Mouse (Mus musculus) midbrain, embryonic 16.5 days (tissue): ENCODE results near the gene Tcap. TPM values are rescaled to one million over a fixed set of nuclear protein-coding genes. Genes with fewer than 3 reads are reported as not detected.

Experiments used
- ATAC-seq: fragments of 200-750 bp; cut with Nextera tagmentation; 2 replicates; pipeline ENCODE4 v1.8.0; 2017; ENCODE audit warnings: moderate TSS enrichment
- H3K27ac ChIP-seq: fragments of 300-500 bp; sonication (generic); 2 replicates; pipeline ENCODE4 v1.5.1; 2014; ENCODE audit warnings: mild to moderate bottlenecking, low read length, mixed read lengths
- H3K27me3 ChIP-seq: fragments of 300-500 bp; sonication (generic); 2 replicates; pipeline ENCODE4 v1.6.1; 2014; ENCODE audit warnings: low read depth, low read length, mixed read lengths; ENCODE audit not compliant: control insufficient read depth, insufficient read depth
- H3K36me3 ChIP-seq: fragments of 300-500 bp; sonication (generic); 2 replicates; pipeline ENCODE4 v1.6.1; 2014; ENCODE audit warnings: mild to moderate bottlenecking, low read length, moderate library complexity, mixed read lengths; ENCODE audit not compliant: control insufficient read depth, insufficient read depth
- H3K4me1 ChIP-seq: fragments of 300-500 bp; sonication (generic); 2 replicates; pipeline ENCODE4 v1.6.1; 2014; ENCODE audit warnings: mild to moderate bottlenecking, low read length, mixed read lengths; ENCODE audit not compliant: control insufficient read depth, insufficient read depth
- H3K4me2 ChIP-seq: fragments of 300-500 bp; sonication (generic); 2 replicates; pipeline ENCODE4 v1.6.1; 2014; ENCODE audit warnings: mild to moderate bottlenecking, low read length, mixed read lengths
- H3K4me3 ChIP-seq: fragments of 300-500 bp; sonication (generic); 2 replicates; pipeline ENCODE4 v1.5.1; 2014; ENCODE audit warnings: low read depth, mild to moderate bottlenecking, low read length, moderate library complexity, mixed read lengths
- H3K9ac ChIP-seq: fragments of 300-500 bp; sonication (generic); 2 replicates; pipeline ENCODE4 v1.6.1; 2014; ENCODE audit warnings: low read depth, low read length, mixed read lengths
- H3K9me3 ChIP-seq: fragments of 300-500 bp; sonication (generic); replicated peaks from 2 replicates; pipeline ENCODE4 v1.6.1; 2014; ENCODE audit warnings: mild to moderate bottlenecking, low read length, mixed read lengths; ENCODE audit not compliant: control insufficient read depth, poor library complexity, severe bottlenecking
- WGBS: fragments of 180-500 bp; shearing (Covaris S2); extraction: QIAGEN DNeasy Blood & Tissue Kit; methylation state at CpG from one replicate; pipeline ENCODE4 v1.1.7; 2014; 5-methylcytosine and 5-hydroxymethylcytosine counted together
- polyA plus RNA-seq: library from polyadenylated mRNA; unstranded; fragments of >200 nt; fragmentation: Nextera tagmentation; extraction: Ambion mirVana; gene quantifications from 2 replicates; pipeline ENCODE4 v1.2.1, GENCODE M21; 2015

Gene Tcap
- polyA plus RNA-seq, 1 experiment from 2014 or later = not detected

- H3K9ac ChIP-seq = no peak overlapping the region
These were observed 48.3 kb downstream of the Tcap start for GRCm38 (mm10) chr11:98431743-98432502.

More at GRCm38 (mm10) chr11:98431743-98432502, 48.3 kb downstream of the Tcap start:
- H3K27ac ChIP-seq = no peak overlapping the region
- WGBS = 83% methylated on average over 9 of the region's 9 CpGs
- H3K36me3 ChIP-seq = no peaks in the 10 kb centered on the region
- H3K9me3 ChIP-seq = no peaks in the 10 kb centered on the region
- H3K27me3 ChIP-seq = no peaks in the 10 kb centered on the region
- ATAC-seq = no peak
- H3K4me1 ChIP-seq = no peaks in the 10 kb centered on the region
- no peak overlapping the region for H3K4me3 ChIP-seq
- H3K4me2 ChIP-seq = no peak overlapping the region

Other genes starting within 250 kb of the Tcap start
- gene Fbxl20, start 233.4 kb upstream of the Tcap start, polyA plus RNA-seq = 25.5 and 30.7 TPM in 2 replicates
- gene Med1, start 190.5 kb upstream of the Tcap start, polyA plus RNA-seq = 53.0 and 62.5 TPM in 2 replicates
- 6.9 and 8.3 TPM in 2 replicates for gene Cdk12, start 180.8 kb upstream of the Tcap start, polyA plus RNA-seq
- 4.5 and 5.6 TPM in 2 replicates for gene Neurod2, start 54.2 kb upstream of the Tcap start, polyA plus RNA-seq
- gene Ppp1r1b, start 35.4 kb upstream of the Tcap start, polyA plus RNA-seq = 2.4 and 2.9 TPM in 2 replicates
- gene Stard3, start 25.4 kb upstream of the Tcap start, polyA plus RNA-seq = 32.9 and 37.0 TPM in 2 replicates
- 1.5 and 1.7 TPM in 2 replicates for gene Pnmt, start 2.6 kb downstream of the Tcap start, polyA plus RNA-seq
- 7.4 and 8.6 TPM in 2 replicates for gene Pgap3, start 16.7 kb downstream of the Tcap start, polyA plus RNA-seq
- gene Erbb2, start 28.7 kb downstream of the Tcap start, polyA plus RNA-seq = 5.2 and 5.7 TPM in 2 replicates
- 252 TPM in 2 replicates for gene Mien1, start 55.2 kb downstream of the Tcap start, polyA plus RNA-seq
- gene Grb7, start 62.6 kb downstream of the Tcap start, polyA plus RNA-seq = 0.42 and 0.82 TPM in 2 replicates
- not detected in 2 replicates for gene Ikzf3, start 162.2 kb downstream of the Tcap start, polyA plus RNA-seq
- gene Zpbp2, start 167.3 kb downstream of the Tcap start, polyA plus RNA-seq = 0.15 TPM in 1 of 2 replicates, not detected in the other
- 119 and 121 TPM in 2 replicates for gene Ormdl3, start 203.6 kb downstream of the Tcap start, polyA plus RNA-seq
- not detected in 2 replicates for gene Lrrc3c, start 214.5 kb downstream of the Tcap start, polyA plus RNA-seq
- 0.18 and 0.65 TPM in 2 replicates for gene Gm12355, start 241.8 kb downstream of the Tcap start, polyA plus RNA-seq
- not detected in 2 replicates for gene Gsdma3, start 242.5 kb downstream of the Tcap start, polyA plus RNA-seq